Mouse (Mus musculus) right cerebral cortex, postnatal 10 days (tissue): ENCODE data around the gene Me1.

ENCODE experiments used
- DNase-seq, 2 experiments: peaks; one replicate each; pipeline ENCODE4 v3.0.0; 2021; ENCODE audit warnings: low spot score in 2 of 2

Me1 gene

DNA sequence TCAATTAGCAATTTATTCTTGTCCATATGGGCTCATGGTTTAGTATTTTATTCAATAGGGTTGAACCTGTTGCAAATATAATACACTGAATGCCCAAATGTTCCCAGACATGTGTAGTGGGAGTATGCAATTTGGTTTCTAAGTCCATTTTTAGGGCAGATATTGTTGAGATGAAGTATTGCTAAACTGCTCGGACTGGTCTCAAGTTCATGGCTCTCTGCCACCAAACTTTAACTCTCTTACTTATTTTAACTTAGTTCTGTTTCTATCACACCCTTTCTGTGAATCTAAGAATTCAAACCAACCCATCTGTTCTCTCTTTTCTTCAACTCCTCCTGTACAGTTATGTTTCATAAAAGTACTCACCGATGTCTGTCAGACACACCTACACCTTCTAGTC lies 35.4 kb downstream of the Me1 start:
- no peak for DNase-seq

DNA sequence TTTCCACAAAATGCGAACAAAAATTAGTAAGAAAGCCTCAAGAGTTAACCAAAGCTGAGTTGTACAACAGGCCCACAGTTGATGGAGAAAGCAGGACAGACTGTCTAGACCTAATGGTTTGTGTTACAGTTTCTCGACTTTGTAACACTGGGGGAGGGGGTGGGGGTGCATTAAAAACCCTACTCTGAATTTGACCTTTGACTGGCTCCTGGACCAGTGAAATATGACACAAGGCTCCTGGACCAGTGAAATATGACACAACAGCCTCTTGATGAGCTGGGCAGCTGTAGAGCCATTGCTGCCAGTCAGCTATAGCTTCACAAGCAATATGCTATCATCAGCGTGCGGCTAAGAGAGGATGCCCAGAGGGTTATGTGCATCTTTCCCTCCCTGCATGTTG lies 37.4 kb downstream of the Me1 start:
- no peak for DNase-seq

DNA sequence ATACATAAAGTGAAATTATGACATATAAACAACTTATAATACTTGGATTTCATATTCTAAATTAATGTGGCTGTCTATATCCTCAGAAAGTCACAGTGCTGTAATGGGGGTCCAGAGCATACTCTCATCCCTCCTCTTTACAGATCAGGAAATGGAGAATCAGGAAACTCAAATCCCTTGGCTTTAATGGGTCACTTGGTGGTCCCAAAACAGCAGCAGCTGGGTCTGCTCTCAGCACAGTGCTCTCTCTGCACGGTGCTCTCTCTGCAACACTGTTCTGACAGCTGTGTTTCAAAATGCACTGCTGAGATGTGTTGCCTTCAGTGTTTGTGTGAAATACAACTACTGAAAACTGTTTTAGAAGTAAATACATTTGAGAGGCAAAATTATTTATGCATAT lies 43.6 kb downstream of the Me1 start:
- no peak for DNase-seq

DNA sequence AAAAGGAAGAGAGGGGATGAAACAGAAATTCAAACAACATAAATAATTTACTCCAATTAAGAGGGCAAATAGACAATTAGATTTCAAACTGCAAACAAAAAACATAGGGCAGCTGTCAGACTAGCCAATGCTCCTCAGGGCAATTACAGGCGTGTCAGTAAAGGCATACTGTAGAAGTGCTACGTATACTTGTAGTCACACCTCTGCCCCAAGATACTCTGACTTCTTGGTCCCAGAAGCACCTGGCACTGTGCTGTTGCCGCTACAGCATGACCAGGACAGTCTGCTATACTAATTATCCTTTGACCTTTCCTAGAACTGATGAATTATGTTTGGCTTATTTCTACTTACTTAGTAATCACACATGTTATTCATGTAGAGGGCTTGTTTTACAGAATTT lies 44.5 kb downstream of the Me1 start:
- no peak for DNase-seq

DNA sequence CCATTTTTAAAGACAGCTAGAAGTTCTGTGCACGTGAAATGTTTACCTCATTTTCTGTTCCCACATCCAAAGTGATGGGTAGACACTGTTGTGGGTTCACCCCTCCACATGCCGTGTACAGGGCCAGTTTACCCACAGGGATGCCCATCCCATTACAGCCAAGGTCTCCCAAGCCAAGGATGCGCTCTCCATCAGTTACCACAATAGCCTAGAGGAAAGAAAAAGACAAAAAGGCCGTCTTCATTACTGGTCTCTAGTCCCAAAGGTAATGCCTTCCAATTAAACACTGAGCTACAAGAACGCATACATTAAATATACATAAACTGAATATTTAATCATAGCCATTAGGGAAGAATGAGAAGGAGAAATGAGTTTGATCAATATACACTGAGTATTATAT lies 44.9 kb downstream of the Me1 start:
- DNase-seq: no peak

DNA sequence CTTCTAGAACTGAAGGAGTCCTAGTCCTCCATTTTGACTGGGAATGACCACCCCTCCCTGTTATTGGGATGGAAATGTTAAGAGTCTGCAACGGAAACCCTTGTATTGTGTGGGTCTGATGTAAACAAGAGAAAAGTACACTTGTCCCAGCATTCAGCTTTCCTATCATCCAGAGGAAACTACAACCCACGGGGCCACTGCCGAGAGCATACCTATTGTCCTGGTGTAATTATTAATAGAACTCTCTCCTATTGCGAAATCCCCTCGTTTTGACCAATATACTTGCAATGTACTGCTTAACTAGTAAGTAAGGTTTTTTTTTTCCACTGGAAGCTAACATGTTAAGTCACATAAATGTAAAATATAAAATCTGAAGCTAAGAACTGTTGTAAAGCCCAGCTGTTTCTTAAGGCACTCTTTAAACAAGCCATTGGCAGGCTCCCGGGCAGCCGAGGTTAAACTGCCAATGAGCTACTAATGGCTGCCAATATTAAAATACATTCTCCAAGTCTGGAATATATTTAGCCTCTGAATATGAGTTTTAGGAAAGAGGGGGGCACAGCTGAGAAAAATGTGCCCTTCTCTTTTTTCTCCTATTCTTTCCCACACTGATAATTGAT lies 47.7 kb downstream of the Me1 start:
- DNase-seq: no peak

DNA sequence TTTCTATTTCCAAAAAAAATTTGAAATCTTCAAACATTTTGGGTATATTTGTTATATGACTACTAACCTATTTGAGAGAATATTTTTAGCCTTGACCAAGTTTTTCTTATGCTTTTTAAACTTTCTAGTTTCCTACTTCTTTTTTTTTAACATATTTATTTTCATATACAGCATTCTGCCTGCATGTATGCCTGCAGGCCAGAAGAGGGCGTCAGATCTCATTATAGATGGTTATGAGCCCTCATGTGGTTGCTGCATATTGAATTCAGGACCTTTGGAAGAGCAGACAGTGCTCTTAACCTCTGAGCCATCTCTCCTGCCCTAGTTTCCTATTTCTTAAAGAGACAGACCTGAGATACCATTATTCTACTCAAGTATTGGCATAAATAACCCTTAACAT lies 48.9 kb downstream of the Me1 start:
- DNase-seq: no peak

DNA sequence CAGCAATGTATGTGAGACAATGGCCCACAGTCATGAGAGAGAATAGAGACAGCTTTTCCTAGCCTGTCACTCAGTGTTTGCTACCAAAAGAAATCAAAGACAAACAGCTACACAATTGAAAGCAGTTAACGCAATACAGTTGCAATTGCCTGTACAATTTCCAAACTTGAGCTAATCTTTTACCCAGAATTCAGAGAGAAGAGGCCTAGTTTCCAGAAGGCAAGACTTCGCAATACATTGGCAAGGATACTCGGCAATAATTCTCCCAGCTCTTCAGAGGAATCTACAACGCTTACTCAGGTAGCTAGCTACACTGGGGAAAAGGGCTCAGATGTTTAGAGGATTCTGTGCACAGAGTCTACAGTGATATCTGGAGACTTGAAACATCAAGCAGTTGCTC lies 52.3 kb downstream of the Me1 start:
- DNase-seq: no peak

DNA sequence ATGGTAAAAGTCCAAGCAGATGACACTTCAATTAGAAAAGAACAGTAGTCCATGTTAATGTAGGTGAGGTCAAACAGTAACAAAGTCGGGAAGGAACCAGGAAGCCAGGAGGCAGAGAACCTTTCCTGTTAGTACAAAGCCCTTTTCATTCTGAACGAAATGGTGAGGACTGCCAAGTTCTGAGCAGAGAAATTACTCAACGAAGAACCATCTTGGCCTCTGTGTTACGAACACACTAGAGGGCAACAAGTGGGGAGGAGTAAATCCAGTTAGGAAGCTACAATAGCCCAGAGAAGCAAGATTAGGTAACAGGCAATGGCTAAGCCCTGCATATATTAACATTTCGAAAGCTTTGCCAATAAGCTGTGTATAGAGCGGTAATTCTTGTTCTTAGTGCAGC lies 57.0 kb downstream of the Me1 start:
- no peak for DNase-seq

DNA sequence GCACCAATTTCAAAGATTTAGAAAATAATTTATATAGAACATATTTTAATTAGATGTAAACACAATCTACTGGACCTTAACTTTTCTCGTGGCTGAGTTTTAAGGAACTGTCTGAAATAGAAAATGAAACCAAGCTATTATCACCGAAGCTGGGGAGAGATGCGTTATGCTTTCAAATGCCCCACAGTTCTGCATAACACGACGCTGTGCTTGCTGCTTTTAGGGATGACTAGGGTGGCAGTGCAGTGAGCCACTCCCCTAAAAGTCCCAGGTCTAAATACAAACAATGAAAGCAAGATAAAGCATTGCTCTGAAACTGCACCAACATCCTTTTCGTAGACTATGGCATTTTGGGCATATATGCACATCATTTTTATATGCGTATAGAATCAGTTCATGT lies 64.6 kb downstream of the Me1 start:
- DNase-seq: no peak

DNA sequence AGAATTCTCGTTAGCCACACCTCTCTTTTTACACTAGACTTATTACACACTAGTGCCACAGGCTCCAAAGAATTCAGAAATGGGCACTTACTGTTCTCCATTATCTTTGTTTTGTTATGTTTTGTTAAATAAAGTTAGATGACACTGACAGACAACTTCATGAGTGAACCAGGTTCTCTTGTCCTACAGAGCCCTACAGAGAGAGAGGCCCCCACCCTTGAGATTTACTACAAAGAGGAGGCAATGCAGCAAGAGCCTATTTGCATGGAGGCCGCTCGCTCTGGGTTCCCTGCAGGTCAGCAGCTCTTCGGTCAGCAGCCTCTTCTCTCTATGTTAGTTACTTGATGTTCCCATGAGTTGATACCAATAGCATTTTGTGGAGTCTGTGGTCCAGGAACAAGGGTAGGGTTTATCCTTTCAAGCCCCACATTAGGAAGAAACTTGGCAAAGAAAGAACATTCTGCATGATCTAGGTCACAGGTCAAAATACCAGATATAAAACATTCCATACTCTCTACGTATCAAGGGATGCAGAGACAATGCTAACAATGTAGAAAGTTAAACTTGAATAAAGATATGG lies 65.3 kb downstream of the Me1 start:
- no peak for DNase-seq

DNA sequence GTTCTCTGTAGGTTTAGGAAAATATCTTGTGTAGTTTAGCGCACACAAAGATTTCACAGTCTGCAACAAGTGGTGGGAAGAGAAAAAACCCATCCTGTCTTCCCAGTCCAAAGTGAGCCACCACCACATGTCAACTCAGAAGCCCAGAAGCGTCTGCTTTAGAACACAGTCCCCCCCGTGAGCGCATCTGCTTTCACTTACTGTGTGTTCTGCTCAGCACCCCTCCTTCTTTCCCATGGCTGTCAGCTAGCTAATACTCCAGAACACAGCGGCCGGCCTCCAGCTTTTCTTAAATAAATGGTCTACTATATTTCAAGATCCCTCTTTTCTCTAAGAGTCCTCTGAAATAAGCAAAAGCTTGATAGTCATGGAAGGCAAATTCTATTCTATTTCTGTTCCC lies 66.4 kb downstream of the Me1 start:
- DNase-seq: peak in 1 of 2 experiments; percentile 44

DNA sequence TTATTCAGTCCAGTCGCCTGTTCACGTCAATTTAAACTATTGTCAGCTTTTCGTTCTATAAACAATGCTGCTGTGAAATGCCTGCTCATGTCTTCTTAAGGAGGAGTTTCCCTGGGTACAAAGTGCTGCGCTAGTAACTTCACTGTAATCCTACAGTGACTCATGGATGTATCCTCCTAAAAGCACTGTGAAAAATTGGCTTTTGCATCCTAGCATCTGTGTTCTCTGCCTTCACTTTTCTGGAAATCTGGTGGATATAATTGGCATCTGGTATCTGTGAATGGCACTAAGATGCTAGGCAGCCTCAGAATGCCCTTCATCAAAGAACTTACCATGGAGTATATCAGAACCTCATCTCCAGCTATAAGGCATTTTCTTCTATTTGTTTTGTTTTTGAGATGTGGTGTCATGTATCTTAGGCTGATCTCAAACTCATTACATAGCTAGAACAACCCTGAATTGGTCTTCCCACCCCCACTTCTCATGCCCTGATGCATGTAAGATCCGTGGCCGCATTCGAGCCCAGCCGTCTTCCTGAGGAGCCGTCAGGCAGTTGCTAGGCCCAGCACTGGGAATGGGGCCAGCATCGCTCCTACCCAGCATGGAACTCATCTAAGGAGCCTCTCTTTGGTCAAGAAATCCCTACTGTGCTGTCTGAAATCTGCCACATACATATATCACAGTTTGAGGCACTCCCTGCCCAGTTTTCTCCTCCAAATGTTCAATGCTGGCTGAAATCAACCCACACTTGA lies 67.8 kb downstream of the Me1 start:
- DNase-seq: peak; percentile 64 to 65

DNA sequence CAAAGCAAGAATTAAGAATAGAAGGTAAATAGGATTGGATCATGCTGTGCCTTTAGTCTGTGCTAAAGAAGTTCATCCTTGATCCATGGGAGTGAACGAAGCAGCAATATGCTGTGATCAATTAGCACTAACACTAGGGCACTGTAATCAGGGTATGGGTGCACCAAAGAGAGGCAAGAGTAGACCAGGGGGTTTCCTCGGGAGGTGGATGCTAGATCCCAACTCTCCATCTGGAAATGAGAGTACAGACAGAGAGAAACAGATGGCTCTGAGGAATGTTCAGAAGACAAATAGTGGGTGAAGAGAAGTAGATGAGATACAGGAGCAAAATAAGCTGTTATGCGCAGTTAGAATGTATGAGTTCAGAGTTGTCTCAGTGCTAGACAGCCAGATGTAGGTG lies 68.8 kb downstream of the Me1 start:
- DNase-seq: no peak

DNA sequence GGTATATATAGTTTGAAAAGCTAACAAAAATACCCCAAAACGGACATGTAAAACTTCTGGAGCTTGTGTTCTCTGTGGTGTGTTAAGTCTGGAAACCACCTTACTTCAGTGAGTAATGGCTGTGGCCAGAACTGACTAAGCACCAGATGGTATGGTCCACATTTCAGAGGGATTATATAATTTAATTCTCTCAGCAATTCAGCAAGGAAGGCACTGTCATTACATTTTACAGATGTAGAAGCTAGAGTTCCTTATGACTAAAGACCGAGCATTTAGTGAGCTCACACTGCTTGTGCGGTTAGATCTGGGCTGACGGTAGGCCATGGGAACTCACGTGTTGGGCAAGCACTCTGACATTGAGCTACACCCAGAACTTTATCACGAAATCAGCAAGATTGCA lies 71.0 kb downstream of the Me1 start:
- no peak for DNase-seq

DNA sequence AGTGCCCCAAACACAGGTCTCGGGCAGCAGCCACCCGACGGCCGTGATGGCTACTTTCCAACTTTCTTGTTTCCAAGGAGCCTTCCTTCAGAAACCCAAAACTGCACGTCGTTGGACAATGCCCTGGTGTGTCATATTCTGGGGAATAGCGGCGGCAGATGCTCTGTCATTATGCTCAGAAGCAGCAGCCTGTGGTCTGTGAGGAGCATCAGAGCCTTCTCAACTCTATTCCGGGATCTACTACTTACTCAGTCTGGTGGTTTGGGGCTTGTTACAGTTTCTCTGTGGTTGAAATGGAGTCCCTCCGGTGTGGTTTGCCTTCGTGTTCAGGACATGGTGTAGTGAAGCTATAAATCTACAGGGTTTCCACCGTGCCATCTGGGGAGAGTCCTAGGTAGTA lies 71.7 kb downstream of the Me1 start:
- DNase-seq: peak in 1 of 2 experiments; percentile 41

DNA sequence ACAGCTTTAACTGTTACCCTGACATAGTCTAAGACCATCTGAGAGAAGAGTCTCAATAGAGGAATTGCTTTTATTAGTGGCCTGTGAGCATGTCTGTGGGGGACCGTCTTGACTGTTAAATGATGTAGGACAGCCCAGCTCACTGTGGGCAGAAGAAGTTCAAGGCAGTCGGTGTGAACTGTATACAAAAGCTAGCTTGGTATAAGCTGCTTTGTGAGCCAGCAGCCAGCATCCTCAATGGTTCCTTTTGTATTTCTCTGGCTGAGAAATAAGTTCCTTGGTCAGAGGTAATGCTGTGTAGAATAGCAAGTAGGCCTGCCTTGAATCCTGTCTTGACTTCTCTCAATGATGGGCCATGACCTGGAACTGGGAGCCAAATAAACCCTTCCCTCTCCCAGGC lies 73.7 kb downstream of the Me1 start:
- peak; percentile 35 to 59 for DNase-seq

DNA sequence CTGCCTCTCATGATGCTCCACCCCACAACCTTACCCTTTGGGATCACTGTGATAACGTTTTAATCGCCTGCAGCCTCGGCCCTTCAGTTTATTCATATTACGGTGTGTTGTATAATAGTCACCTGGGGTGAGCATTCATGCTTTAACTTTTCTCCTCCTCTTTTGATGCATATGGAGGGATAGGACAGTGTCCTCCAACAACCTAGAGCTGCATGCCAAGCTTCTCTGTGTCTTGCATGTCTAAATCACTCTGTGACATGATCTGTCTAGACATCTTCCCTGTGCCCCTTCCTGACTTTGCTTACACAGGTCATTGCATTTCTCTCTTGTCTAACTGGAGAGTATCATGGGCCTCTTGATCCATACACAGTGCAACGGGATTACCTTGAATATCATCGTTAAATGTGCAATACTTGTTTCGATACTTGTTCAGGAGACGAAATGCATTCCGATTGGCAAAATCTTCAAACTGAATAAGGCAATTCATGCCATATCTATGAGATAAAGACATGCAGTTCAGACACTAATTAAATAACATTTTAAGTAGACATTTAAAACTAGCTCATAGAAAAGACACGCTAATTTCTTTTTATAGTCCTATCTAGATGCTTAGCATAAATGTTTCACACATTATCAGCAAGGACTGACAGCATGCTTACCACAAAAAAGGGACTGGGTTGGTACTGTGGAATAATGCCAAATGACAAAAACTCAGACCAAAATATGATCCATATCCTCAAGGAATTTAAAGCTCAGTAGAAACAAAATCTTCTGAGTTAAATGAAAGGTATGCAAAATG lies 76.2 kb downstream of the Me1 start:
- DNase-seq: no peak

DNA sequence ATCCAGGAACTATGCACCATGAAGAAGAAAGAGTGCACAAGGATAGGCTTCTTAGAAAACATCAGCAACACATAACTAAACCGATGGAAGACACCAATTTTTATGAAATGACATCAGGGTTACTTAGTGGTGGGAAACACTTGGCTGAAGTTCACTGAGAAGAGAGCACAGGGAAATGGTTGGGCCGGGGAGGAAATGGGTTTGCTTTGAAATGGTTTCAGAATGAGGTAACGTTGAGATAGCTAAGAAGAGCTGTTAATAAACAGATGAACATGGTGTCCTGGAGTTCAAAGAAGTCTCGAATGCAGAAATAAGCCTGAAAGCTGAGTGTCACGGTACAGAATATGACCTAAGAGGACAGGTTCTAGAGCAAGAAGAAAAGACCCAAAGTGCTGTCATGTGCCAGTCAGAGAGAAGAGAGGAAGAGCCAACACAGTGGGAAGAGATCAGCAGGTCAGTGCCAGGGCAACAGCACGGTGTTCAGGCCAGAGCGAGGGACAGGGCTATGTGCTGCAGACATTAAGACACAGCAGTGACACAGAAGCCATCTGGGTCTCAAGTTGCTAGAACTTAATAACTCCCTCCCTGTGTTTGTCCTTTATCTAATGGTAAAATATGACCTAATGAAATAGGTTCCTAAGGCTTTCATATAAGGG lies 77.8 kb downstream of the Me1 start:
- DNase-seq: no peak

DNA sequence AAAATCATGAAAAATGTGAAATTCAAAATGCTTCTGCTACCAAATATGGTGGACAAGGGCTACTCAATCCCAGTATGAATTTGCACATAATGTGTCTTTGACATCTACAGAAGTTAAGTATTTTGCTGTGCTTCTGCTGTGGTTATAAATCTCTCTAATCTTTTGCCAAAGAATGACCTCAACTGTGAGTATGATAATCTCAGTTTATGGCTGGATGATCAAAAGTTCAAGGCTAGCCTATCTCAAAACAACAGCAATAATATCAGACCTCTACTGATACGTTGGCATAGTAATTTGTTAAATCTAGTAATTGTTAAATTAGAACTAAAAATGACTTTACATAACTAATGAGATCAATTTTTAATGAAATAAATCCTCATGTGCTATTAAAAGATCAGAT lies 80.0 kb downstream of the Me1 start:
- no peak for DNase-seq

DNA sequence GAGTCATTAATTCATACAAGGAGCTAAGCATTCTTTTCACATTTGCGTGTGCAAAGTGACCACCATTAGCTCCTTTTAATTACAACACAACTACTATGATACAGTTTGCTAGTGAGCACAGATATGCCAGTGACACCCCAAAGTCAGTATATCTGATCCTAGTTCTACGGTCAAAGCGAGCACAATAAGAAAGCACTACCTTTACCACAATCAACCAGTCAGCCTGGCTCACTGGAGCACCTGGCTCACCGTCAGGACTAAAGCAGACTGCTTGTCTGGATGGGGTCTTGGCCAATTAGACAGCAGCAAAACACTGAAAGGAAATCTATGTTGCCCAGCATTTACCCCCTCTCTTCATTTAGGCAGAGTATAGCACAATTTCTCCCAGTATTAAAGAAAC lies 83.7 kb downstream of the Me1 start:
- no peak for DNase-seq

DNA sequence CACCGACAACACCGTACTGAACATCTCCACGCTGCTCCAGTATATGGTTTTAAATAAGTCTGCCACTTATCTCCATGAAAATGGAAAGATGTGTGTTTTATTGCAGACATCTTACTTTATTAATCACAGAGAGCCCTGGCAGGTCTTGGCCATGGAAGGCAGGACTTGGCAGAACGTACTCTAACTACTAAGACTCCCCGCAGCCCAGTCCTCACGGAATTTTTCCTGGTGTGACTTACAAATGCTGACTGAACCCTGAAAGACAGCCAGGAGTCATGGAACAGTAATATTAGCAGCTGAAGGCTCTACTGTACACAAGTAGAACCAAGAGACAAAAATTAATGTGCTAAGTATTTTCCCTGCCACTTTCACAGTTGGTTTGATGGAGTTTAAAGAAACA lies 90.0 kb downstream of the Me1 start:
- no peak for DNase-seq
